In genomic region chr11:101155728-101156371, GRCm38 (mm10) we compare ENCODE assay signal across 8 mouse cellular contexts. TPM values are rescaled to one million over a fixed set of nuclear protein-coding genes. Genes with fewer than 3 reads are reported as not detected.
DNase-seq lines count a peak whose midpoint lies in the region; ATAC-seq and TF ChIP-seq lines count a peak whose summit lies in the region.

Gene Tubg2, plus strand, starts transcription at chr11:101155907.

- peak within 1 kb of the TSS; percentile 72 for H3K4me3 ChIP-seq in gastrocnemius, adult 2 months
- H3K4me3 ChIP-seq in cerebellum, adult 2 months (replicated peaks; ENCODE audit: insufficient read depth, low read depth, low read length): peak within 1 kb of the TSS; percentile 62
- H3K4me3 ChIP-seq in hindbrain, postnatal 0 days (ENCODE audit: low read length): peak within 1 kb of the TSS; percentile 33
- peak within 1 kb of the TSS; percentile 56 for H3K4me3 ChIP-seq in midbrain, embryonic 10.5 days

- intact Hi-C loops in gastrocnemius, adult 2 months (cut with DNase I): no loop called here
- intact Hi-C loops in gastrocnemius, postnatal 36 days (cut with DNase I): no loop called here
- intact Hi-C loops in left cerebral cortex, postnatal 14 days (cut with DNase I): no loop called here

- peak within 1 kb of the TSS; percentile 62 for H3K4me2 ChIP-seq in hindbrain, postnatal 0 days (ENCODE audit: low read depth, low read length)

- WGBS in cerebellum, adult 2 months: under 1% methylated on average over 36 of the region's 36 CpGs
- under 1% methylated on average over 36 of the region's 36 CpGs for WGBS in hindbrain, postnatal 0 days
- 2% methylated on average over 36 of the region's 36 CpGs for WGBS in midbrain, embryonic 10.5 days

- peak within 1 kb of the TSS; percentile 59 for H3K9ac ChIP-seq in hindbrain, postnatal 0 days (replicated peaks; ENCODE audit: low read length)

- peak; percentile 92 for ATAC-seq in frontal cortex, adult (ENCODE audit: low TSS enrichment)
- ATAC-seq in hindbrain, postnatal 0 days: peak; percentile 95

- peak; percentile 73 for DNase-seq in gastrocnemius, adult 2 months
- no peak for DNase-seq in gastrocnemius, postnatal 36 days
- DNase-seq in cerebellum, adult 2 months: peak; percentile 86
- DNase-seq in hindbrain, postnatal 0 days (ENCODE audit: low spot score): peak; percentile 93
- DNase-seq in left cerebral cortex, postnatal 14 days (ENCODE audit: low spot score in 2 of 2): peak; percentile 82 to 88
- DNase-seq in midbrain, embryonic 10.5 days (ENCODE audit: low spot score): peak; percentile 60
- DNase-seq in spleen, postnatal 4 days (ENCODE audit: low spot score in 2 of 2): peak; percentile 52 to 72

- no peaks in the 10 kb centered on the region for H3K36me3 ChIP-seq in hindbrain, postnatal 0 days (ENCODE audit: insufficient read depth, low read length)
- H3K36me3 ChIP-seq in midbrain, embryonic 10.5 days: no peaks in the 10 kb centered on the region

- H3K4me1 ChIP-seq in cerebellum, adult 2 months (ENCODE audit: control insufficient read depth, insufficient read depth, low read length): no peaks in the 10 kb centered on the region; the same call in 1 of the 2 replicates
- no peaks in the 10 kb centered on the region for H3K4me1 ChIP-seq in hindbrain, postnatal 0 days (ENCODE audit: insufficient read depth, low read length)
- peaks cover 14% of the 10 kb centered on the region for H3K4me1 ChIP-seq in midbrain, embryonic 10.5 days

- TF ChIP-seq POLR2A in cerebellum, adult 2 months (IDR thresholded peaks at IDR 0.05; ENCODE audit: borderline replicate concordance, insufficient read depth, low read length): peak; percentile 54; the same call in 1 of the 2 replicates

- peak within 1 kb of the TSS; percentile 74 for H3K27ac ChIP-seq in gastrocnemius, adult 2 months
- H3K27ac ChIP-seq in cerebellum, adult 2 months (ENCODE audit: insufficient read depth, low read length): peak within 1 kb of the TSS; percentile 79
- peak within 1 kb of the TSS; percentile 79 for H3K27ac ChIP-seq in hindbrain, postnatal 0 days
- H3K27ac ChIP-seq in midbrain, embryonic 10.5 days (replicated peaks): peak within 1 kb of the TSS; percentile 68

- no peak for TF ChIP-seq CTCF in gastrocnemius, adult 2 months (IDR thresholded peaks at IDR 0.05)
- TF ChIP-seq CTCF in cerebellum, adult 2 months (IDR thresholded peaks at IDR 0.05; ENCODE audit: borderline replicate concordance, insufficient read depth, low read depth, low read length): no peak
- no peak for TF ChIP-seq CTCF in hindbrain, postnatal 0 days (IDR thresholded peaks at IDR 0.05; ENCODE audit: low read depth)

- H3K27me3 ChIP-seq in cerebellum, adult 2 months (ENCODE audit: control insufficient read depth, insufficient read depth, low read length): no peaks in the 10 kb centered on the region
- H3K27me3 ChIP-seq in hindbrain, postnatal 0 days (ENCODE audit: insufficient read depth, low read length): no peaks in the 10 kb centered on the region
- peaks cover 50% of the 10 kb centered on the region for H3K27me3 ChIP-seq in midbrain, embryonic 10.5 days (ENCODE audit: low read depth, poor library complexity, severe bottlenecking)

- no peaks in the 10 kb centered on the region for H3K9me3 ChIP-seq in hindbrain, postnatal 0 days (ENCODE audit: low read length)
- H3K9me3 ChIP-seq in midbrain, embryonic 10.5 days (replicated peaks): no peaks in the 10 kb centered on the region

RNA-seq across cellular contexts. Expression of gene Tubg2, which starts in this region (rescaled TPM):
- total RNA-seq in gastrocnemius, adult 2 months (2021): 1 to 10 TPM; 2.4 to 3.6 TPM
- total RNA-seq in gastrocnemius, postnatal 36 days (2021): 1 to 10 TPM; 2.3 to 2.6 TPM
- polyA plus RNA-seq in cerebellum, adult 2 months (2012; rRNA removed): 44.3 and 47.8 TPM in 2 replicates
- 29.7 and 40.8 TPM in 2 replicates for total RNA-seq in hindbrain, postnatal 0 days (2014; rRNA removed)
- 57.7 and 62.8 TPM in 2 replicates for polyA plus RNA-seq in hindbrain, postnatal 0 days (2015; fragmentation: Nextera tagmentation; extraction: Ambion mirVana)
- total RNA-seq in left cerebral cortex, postnatal 14 days (2021): 10 to 100 TPM; 49.0 to 49.5 TPM
- 2.1 and 3.9 TPM in 2 replicates for polyA plus RNA-seq in midbrain, embryonic 10.5 days (2016; fragmentation: Nextera tagmentation; extraction: Ambion mirVana)

Comparison
In these comparisons a context has a peak if more than half of its experiments do, and no peak if none do; other contexts are left out.
1. DNase-seq: peak in gastrocnemius, adult 2 months (single experiment), cerebellum, adult 2 months (2 of 2), hindbrain, postnatal 0 days (single experiment), left cerebral cortex, postnatal 14 days (2 of 2), midbrain, embryonic 10.5 days (single experiment) and spleen, postnatal 4 days (2 of 2); none in gastrocnemius, postnatal 36 days (0 of 2).
2. Peak in every context shown above with its lines, with median percentiles within 50 percentile points of each other: H3K27ac ChIP-seq and H3K4me3 ChIP-seq.